Mouse (Mus musculus) gastrocnemius, adult 2 months (tissue): ENCODE measurements around the gene D17H6S53E. TPM values are rescaled to one million over a fixed set of nuclear protein-coding genes. Genes with fewer than 3 reads are reported as not detected.

Experiments used
- DNase-seq: peaks from one replicate; pipeline ENCODE4 v3.0.0; 2022
- H3K27ac ChIP-seq: fragments of 200-600 bp; 2 replicates; pipeline ENCODE4 v1.8.1; 2022; ENCODE audit warnings: mild to moderate bottlenecking
- H3K4me3 ChIP-seq: fragments of 200-600 bp; 2 replicates; pipeline ENCODE4 v1.8.1; 2022; ENCODE audit warnings: mild to moderate bottlenecking, moderate library complexity
- CTCF ChIP-seq: fragments of 200-600 bp; IDR thresholded peaks from 2 replicates; pipeline ENCODE4 v1.8.1; 2022; ENCODE audit warnings: antibody characterized with exemption, mild to moderate bottlenecking, moderate library complexity
- intact Hi-C: fragments of 180-260 bp; cut with DNase I; formaldehyde crosslinking; loops from one replicate; pipeline ENCODE4 v1.15.1; 2025
- total RNA-seq, 2 experiments: library from RNA; stranded (reverse); gene quantifications; 2 replicates each; pipeline ENCODE4 v1.2.3; 2021

Gene D17H6S53E
- total RNA-seq, 2 experiments from 2014 or later = 13.6 to 24.6 TPM

GRCm38 (mm10) chr17:35173329-35173728 lies 47.2 kb downstream of the D17H6S53E start:
- TF ChIP-seq CTCF = no peak
- H3K4me3 ChIP-seq = no peak overlapping the region
- intact Hi-C loops = no loop called here
- peak overlapping the region; percentile 12 for H3K27ac ChIP-seq
- DNase-seq = no peak

DNA sequence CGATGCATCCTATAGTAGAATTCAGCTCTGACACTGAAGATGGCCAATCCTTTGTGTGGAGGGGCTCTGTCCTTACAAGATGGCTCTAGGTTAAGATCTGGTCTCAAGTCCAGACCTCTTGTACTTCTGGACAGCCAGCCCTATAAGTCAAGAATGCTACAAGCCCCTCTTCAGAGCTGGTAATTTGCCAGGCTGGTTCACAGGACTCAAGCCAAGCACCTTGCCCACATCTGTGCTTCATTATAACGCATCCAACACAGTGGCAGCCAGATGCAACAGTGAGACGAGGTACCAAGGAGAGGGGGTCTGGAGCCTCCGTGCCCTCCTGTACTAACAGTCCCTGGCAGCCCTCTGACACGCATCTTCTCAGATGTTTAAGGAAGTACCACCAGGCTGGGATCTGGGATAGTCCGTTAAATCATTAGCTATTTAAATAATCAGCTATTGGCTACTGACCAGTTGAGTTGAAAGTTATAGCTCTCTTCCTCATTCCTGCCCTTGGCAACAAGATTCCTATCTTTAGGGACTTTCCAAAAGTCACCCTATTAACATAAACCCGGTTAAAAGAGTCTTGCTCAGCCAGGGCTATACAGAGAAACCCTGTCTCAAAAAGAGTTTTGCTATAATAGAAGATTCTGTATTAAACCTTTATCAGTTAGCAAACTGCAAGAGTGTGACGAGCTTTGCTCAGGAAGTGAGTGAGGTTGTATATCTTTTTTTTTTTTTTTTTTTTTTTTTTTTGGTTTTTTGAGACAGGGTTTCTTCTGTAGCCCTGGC lies 48.2 kb downstream of the D17H6S53E start:
- H3K4me3 ChIP-seq = no peak overlapping the region
- no peak overlapping the region for H3K27ac ChIP-seq
- DNase-seq = no peak
- no peak for TF ChIP-seq CTCF
- intact Hi-C loops = no loop called here

- no peak for DNase-seq
- intact Hi-C loops = no loop called here
- no peak for TF ChIP-seq CTCF
- no peak overlapping the region for H3K4me3 ChIP-seq
- no peak overlapping the region for H3K27ac ChIP-seq
These were observed 49.2 kb downstream of the D17H6S53E start for GRCm38 (mm10) chr17:35175382-35175781.

- DNase-seq = no peak
- no peak within 1 kb of the TSS for H3K4me3 ChIP-seq
- intact Hi-C loops = no loop called here
- no peak for TF ChIP-seq CTCF
- no peak within 1 kb of the TSS for H3K27ac ChIP-seq
These were observed 49.8 kb downstream of the D17H6S53E start, which contains the start of gene Aif1 for GRCm38 (mm10) chr17:35175968-35176367. Gene Aif1, minus strand, starts transcription at chr17:35176068.

Other genes starting within 250 kb of the D17H6S53E start
- gene Zbtb12, start 246.9 kb upstream of the D17H6S53E start, total RNA-seq = 1 to 10 TPM; 5.2 to 8.3 TPM
- not detected for gene Gm20547, start 244.3 kb upstream of the D17H6S53E start, total RNA-seq
- gene C2, start 228.1 kb upstream of the D17H6S53E start, total RNA-seq = 1 to 10 TPM; 1.3 to 3.4 TPM
- gene Ehmt2, start 227.9 kb upstream of the D17H6S53E start, total RNA-seq = 10 to 100 TPM; 28.0 to 29.6 TPM
- not detected for gene Slc44a4, start 211.9 kb upstream of the D17H6S53E start, total RNA-seq
- gene Neu1, start 195.1 kb upstream of the D17H6S53E start, total RNA-seq = 10 to 100 TPM; 10.5 to 12.0 TPM
- 10 to 100 TPM in 1 of 2 experiments, 1 to 10 TPM in 1; 3.9 to 13.0 TPM for gene Hspa1b, start 167.1 kb upstream of the D17H6S53E start, total RNA-seq
- not detected for gene Gm20481, start 156.5 kb upstream of the D17H6S53E start, total RNA-seq
- 10 to 100 TPM in 1 of 2 experiments, 1 to 10 TPM in 1; 6.8 to 14.1 TPM for gene Hspa1a, start 154.2 kb upstream of the D17H6S53E start, total RNA-seq
- 10 to 100 TPM; 14.9 to 31.2 TPM for gene Hspa1l, start 153.7 kb upstream of the D17H6S53E start, total RNA-seq
- gene Lsm2, start 144.5 kb upstream of the D17H6S53E start, total RNA-seq = 10 to 100 TPM; 15.2 to 17.0 TPM
- 10 to 100 TPM; 31.0 to 35.2 TPM for gene Vars, start 125.4 kb upstream of the D17H6S53E start, total RNA-seq
- gene Vwa7, start 109.8 kb upstream of the D17H6S53E start, total RNA-seq = 10 to 100 TPM in 1 of 2 experiments, 1 to 10 TPM in 1; 7.8 to 14.4 TPM
- gene Sapcd1, start 98.4 kb upstream of the D17H6S53E start, total RNA-seq = not detected
- not detected for gene Msh5, start 79.6 kb upstream of the D17H6S53E start, total RNA-seq
- 10 to 100 TPM in 1 of 2 experiments, 1 to 10 TPM in 1; 7.2 to 11.3 TPM for gene Clic1, start 76.4 kb upstream of the D17H6S53E start, total RNA-seq
- gene Ddah2, start 67.3 kb upstream of the D17H6S53E start, total RNA-seq = 1 to 10 TPM; 6.9 to 9.3 TPM
- gene Ly6g6c, start 61.0 kb upstream of the D17H6S53E start, total RNA-seq = not detected
- not detected for gene Mpig6b, start 60.2 kb upstream of the D17H6S53E start, total RNA-seq
- gene Ly6g6e, start 49.5 kb upstream of the D17H6S53E start, total RNA-seq = not detected
- 1 to 10 TPM in 1 of 2 experiments, under 1 TPM in 1; 0.50 to 1.9 TPM for gene Ly6g6d, start 48.3 kb upstream of the D17H6S53E start, total RNA-seq
- not detected for gene Ly6g6f, start 40.8 kb upstream of the D17H6S53E start, total RNA-seq
- 10 to 100 TPM; 74.2 to 99.7 TPM for gene Abhd16a, start 37.1 kb upstream of the D17H6S53E start, total RNA-seq
- gene Ly6g5c, start 18.1 kb upstream of the D17H6S53E start, total RNA-seq = not detected
- under 1 TPM in 1 of 2 experiments, not detected in 1; 0.36 TPM for gene Ly6g5b, start 10.9 kb upstream of the D17H6S53E start, total RNA-seq
- gene Gpank1, start 4.9 kb upstream of the D17H6S53E start, total RNA-seq = 1 to 10 TPM; 8.5 to 8.7 TPM
- 100 to 1,000 TPM; 186 to 187 TPM for gene Csnk2b, start 4.3 kb upstream of the D17H6S53E start, total RNA-seq
- not detected for gene Apom, start 5.7 kb downstream of the D17H6S53E start, total RNA-seq
- 100 to 1,000 TPM; 233 to 244 TPM for gene Bag6, start 8.8 kb downstream of the D17H6S53E start, total RNA-seq
- 100 to 1,000 TPM in 1 of 2 experiments, 10 to 100 TPM in 1; 98.7 to 120 TPM for gene Prrc2a, start 38.5 kb downstream of the D17H6S53E start, total RNA-seq
- gene Aif1, start 49.7 kb downstream of the D17H6S53E start, total RNA-seq = under 1 TPM in 1 of 2 experiments, not detected in 1; 0.75 TPM
- gene Lst1, start 62.1 kb downstream of the D17H6S53E start, total RNA-seq = 1 to 10 TPM in 1 of 2 experiments, under 1 TPM in 1; 0.67 to 1.2 TPM
- not detected for gene Ltb, start 68.1 kb downstream of the D17H6S53E start, total RNA-seq
- not detected for gene Tnf, start 75.6 kb downstream of the D17H6S53E start, total RNA-seq
- gene Lta, start 79.0 kb downstream of the D17H6S53E start, total RNA-seq = under 1 TPM in 1 of 2 experiments, not detected in 1; 0.41 TPM
- gene Gm16181, start 94.5 kb downstream of the D17H6S53E start, total RNA-seq = not detected
- gene Atp6v1g2, start 107.3 kb downstream of the D17H6S53E start, total RNA-seq = 1 to 10 TPM; 1.9 to 2.0 TPM
- 1 to 10 TPM; 7.0 to 7.8 TPM for gene Nfkbil1, start 109.4 kb downstream of the D17H6S53E start, total RNA-seq
- gene Ddx39b, start 115.4 kb downstream of the D17H6S53E start, total RNA-seq = 10 to 100 TPM; 83.8 to 94.7 TPM
- gene H2-D1, start 136.4 kb downstream of the D17H6S53E start, total RNA-seq = 10 to 100 TPM; 30.4 to 38.5 TPM
- under 1 TPM; 0.25 to 0.36 TPM for gene H2-Q1, start 194.0 kb downstream of the D17H6S53E start, total RNA-seq
- under 1 TPM; 0.17 to 0.20 TPM for gene H2-Q2, start 215.9 kb downstream of the D17H6S53E start, total RNA-seq